In the genomic region with DNA sequence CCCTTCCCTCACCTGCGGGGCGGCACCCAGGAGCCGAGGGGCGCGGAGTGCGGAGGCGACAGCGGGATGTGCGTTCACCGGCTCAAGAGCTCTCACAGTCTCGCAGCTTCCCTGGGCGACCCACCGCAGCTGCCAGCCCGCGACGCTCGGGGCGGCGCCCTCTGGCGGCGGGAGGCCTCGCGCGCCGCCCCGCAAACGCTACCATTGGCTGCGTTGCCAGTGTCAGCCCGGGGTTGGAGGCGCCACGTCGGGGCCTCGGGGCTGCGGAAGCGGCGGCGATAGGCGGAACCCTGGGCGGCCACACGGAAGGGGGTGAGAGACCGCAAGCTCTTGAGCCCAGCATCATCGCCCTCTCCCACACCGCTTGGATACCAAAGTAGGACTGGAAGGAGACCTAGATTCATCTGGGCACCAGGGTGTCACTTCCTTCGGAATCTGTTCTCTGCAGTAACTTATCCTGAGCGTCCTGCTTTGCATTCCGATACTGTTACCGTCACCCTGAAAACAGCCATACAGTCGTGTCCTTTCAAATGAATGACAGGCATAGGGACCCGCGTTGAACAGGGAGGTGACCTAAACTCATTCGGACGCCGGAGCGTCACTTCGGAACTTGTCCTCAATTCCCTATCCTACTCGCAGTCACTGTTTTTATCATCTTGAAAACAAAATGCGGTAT, we compare ENCODE assay signal across 8 mouse cellular contexts. TPM values are rescaled to one million over a fixed set of nuclear protein-coding genes. Genes with fewer than 3 reads are reported as not detected.
DNase-seq lines count a peak whose midpoint lies in the region; ATAC-seq and TF ChIP-seq lines count a peak whose summit lies in the region.

Gene Zc3h7a (minus strand): TSS at position 186 of the 676 bp plus-strand sequence.

- ATAC-seq in kidney, embryonic 15.5 days (replicated peaks; ENCODE audit: low FRiP score), result peak; percentile 95
- ATAC-seq in monocyte, adult 5-6 weeks (replicated peaks; ENCODE audit: insufficient number of reproducible peaks, low FRiP score, low TSS enrichment, poor library complexity, severe bottlenecking), result peak; percentile 78

- H3K4me2 ChIP-seq in kidney, embryonic 15.5 days, result peak within 1 kb of the TSS; percentile 78

- DNase-seq in A20 (ENCODE audit: low read depth, low spot score) (peak; percentile 95), liver (peak; percentile 94)
- DNase-seq in heart, embryonic 10.5 days (ENCODE audit: low spot score), result peak; percentile 97
- DNase-seq in spleen, postnatal 4 days (ENCODE audit: low spot score in 2 of 2), result peak; percentile 90 to 96

- H3K9me3 ChIP-seq in heart, embryonic 10.5 days, result no peaks in the 10 kb centered on the region; the same call in 1 of the 2 replicates
- H3K9me3 ChIP-seq in kidney, embryonic 15.5 days (replicated peaks), result no peaks in the 10 kb centered on the region

- no peak for TF ChIP-seq POLR2A in bone marrow macrophage, adult 2 months (IDR thresholded peaks at IDR 0.05; ENCODE audit: borderline replicate concordance, low read depth, low read length)
- peak; percentile 92 for TF ChIP-seq POLR2A in embryonic fibroblast, embryonic 13.5 days (IDR thresholded peaks at IDR 0.05; ENCODE audit: low read depth, low read length)

- no peaks in the 10 kb centered on the region for H3K27me3 ChIP-seq in heart, embryonic 10.5 days (ENCODE audit: insufficient read depth, poor library complexity, severe bottlenecking)
- no peaks in the 10 kb centered on the region for H3K27me3 ChIP-seq in kidney, embryonic 15.5 days

- H3K9ac ChIP-seq in kidney, embryonic 15.5 days, result peak within 1 kb of the TSS; percentile 89

- H3K4me3 ChIP-seq in bone marrow macrophage, adult 2 months (ENCODE audit: insufficient read depth, low read length), result peak within 1 kb of the TSS; percentile 86
- peak within 1 kb of the TSS; percentile 68 for H3K4me3 ChIP-seq in embryonic fibroblast, embryonic 13.5 days (ENCODE audit: insufficient read depth, low read length)
- H3K4me3 ChIP-seq in heart, embryonic 10.5 days, result peak within 1 kb of the TSS; percentile 94
- H3K4me3 ChIP-seq in kidney, embryonic 15.5 days (replicated peaks), result peak within 1 kb of the TSS; percentile 90

- H3K4me1 ChIP-seq in bone marrow macrophage, adult 2 months (ENCODE audit: control insufficient read depth, insufficient read depth, low read length), result peaks cover 35% of the 10 kb centered on the region
- peaks cover 4% of the 10 kb centered on the region for H3K4me1 ChIP-seq in embryonic fibroblast, embryonic 13.5 days (ENCODE audit: control insufficient read depth, insufficient read depth, low read length)
- peaks cover 15% of the 10 kb centered on the region; the same call in 1 of the 2 replicates for H3K4me1 ChIP-seq in heart, embryonic 10.5 days
- H3K4me1 ChIP-seq in kidney, embryonic 15.5 days, result peaks cover 18% of the 10 kb centered on the region

- H3K36me3 ChIP-seq in heart, embryonic 10.5 days, result no peaks in the 10 kb centered on the region
- H3K36me3 ChIP-seq in kidney, embryonic 15.5 days, result no peaks in the 10 kb centered on the region

- H3K27ac ChIP-seq in bone marrow macrophage, adult 2 months (ENCODE audit: insufficient read depth, low read depth, low read length), result peak within 1 kb of the TSS; percentile 80
- H3K27ac ChIP-seq in embryonic fibroblast, embryonic 13.5 days (ENCODE audit: insufficient read depth, low read length), result peak within 1 kb of the TSS; percentile 89
- peak within 1 kb of the TSS; percentile 96 for H3K27ac ChIP-seq in heart, embryonic 10.5 days
- H3K27ac ChIP-seq in kidney, embryonic 15.5 days, result peak within 1 kb of the TSS; percentile 88

- 0 out of 2 replicates have a peak, but pooled peaks have one; percentile 22 for TF ChIP-seq CTCF in bone marrow macrophage, adult 2 months (IDR thresholded peaks at IDR 0.05; ENCODE audit: low read depth, low read length)
- TF ChIP-seq CTCF in embryonic fibroblast, embryonic 13.5 days (IDR thresholded peaks at IDR 0.05; ENCODE audit: borderline replicate concordance, insufficient read depth, low read length), result 0 out of 2 replicates have a peak, but pooled peaks have one; percentile 36

- WGBS in heart, embryonic 10.5 days, result under 1% methylated on average over 57 of the region's 57 CpGs
- under 1% methylated on average over 57 of the region's 57 CpGs for WGBS in kidney, embryonic 15.5 days

RNA-seq across cellular contexts. Expression of gene Zc3h7a, which starts in this region (rescaled TPM):
- 202 and 221 TPM in 2 replicates for polyA plus RNA-seq in bone marrow macrophage, adult 2 months (2012; ENCODE audit: insufficient read depth, insufficient read length, missing spikeins)
- 147 and 159 TPM in 2 replicates for polyA plus RNA-seq in embryonic fibroblast, embryonic 13.5 days (2011; ENCODE audit: insufficient read length, low read depth, missing spikeins)
- 78.2 and 82.7 TPM in 2 replicates for polyA plus RNA-seq in heart, embryonic 10.5 days (2016; fragmentation: Nextera tagmentation; extraction: Ambion mirVana)
- polyA plus RNA-seq in kidney, embryonic 15.5 days (2015; fragmentation: Nextera tagmentation; extraction: Ambion mirVana), result 89.4 and 89.9 TPM in 2 replicates
- total RNA-seq in monocyte, adult 5-6 weeks (2017), result 597 to 769 TPM (median 623 TPM) in 3 replicates

Comparison
In these comparisons a context has a peak if more than half of its experiments do, and no peak if none do; other contexts are left out.
1. Peak in every context shown above with its lines: DNase-seq, ATAC-seq, H3K4me3 ChIP-seq and H3K27ac ChIP-seq.